Mouse (Mus musculus) heart, embryonic 13.5 days (tissue): Measurements from ENCODE around the gene Filip1l. TPM values are rescaled to one million over a fixed set of nuclear protein-coding genes. Genes with fewer than 3 reads are reported as not detected.

Experiments used
- ATAC-seq: fragments of 200-750 bp; cut with Nextera tagmentation; 2 replicates; pipeline ENCODE4 v1.8.0; 2017; ENCODE audit warnings: moderate TSS enrichment; ENCODE audit not compliant: insufficient number of reproducible peaks, low FRiP score, low TSS enrichment; ENCODE audit errors: extremely low read depth
- H3K27ac ChIP-seq: fragments of 300-500 bp; sonication (generic); replicated peaks from 2 replicates; pipeline ENCODE4 v1.5.1; 2015; ENCODE audit warnings: moderate library complexity, mild to moderate bottlenecking, inconsistent platforms
- H3K27me3 ChIP-seq: fragments of 300-500 bp; sonication (generic); replicated peaks from 2 replicates; pipeline ENCODE4 v1.6.1; 2015; ENCODE audit warnings: mild to moderate bottlenecking, inconsistent platforms
- H3K36me3 ChIP-seq: fragments of 300-500 bp; sonication (generic); 2 replicates; pipeline ENCODE4 v1.6.1; 2015; ENCODE audit warnings: mild to moderate bottlenecking, inconsistent platforms
- H3K4me1 ChIP-seq: fragments of 300-500 bp; sonication (generic); 2 replicates; pipeline ENCODE4 v1.6.1; 2015; ENCODE audit warnings: inconsistent platforms
- H3K4me2 ChIP-seq: fragments of 300-500 bp; sonication (generic); 2 replicates; pipeline ENCODE4 v1.6.1; 2015; ENCODE audit warnings: inconsistent platforms, mild to moderate bottlenecking, moderate library complexity
- H3K4me3 ChIP-seq: fragments of 300-500 bp; sonication (generic); 2 replicates; pipeline ENCODE4 v1.5.1; 2015; ENCODE audit warnings: moderate library complexity, mild to moderate bottlenecking, inconsistent platforms
- H3K9ac ChIP-seq: fragments of 300-500 bp; sonication (generic); 2 replicates; pipeline ENCODE4 v1.6.1; 2015; ENCODE audit warnings: inconsistent platforms, mild to moderate bottlenecking, moderate library complexity
- H3K9me3 ChIP-seq: fragments of 300-500 bp; sonication (generic); 2 replicates; pipeline ENCODE4 v1.6.1; 2016; ENCODE audit warnings: inconsistent platforms
- WGBS: fragments of 180-500 bp; shearing (Covaris S2); methylation state at CpG from one replicate; pipeline ENCODE4 v1.1.7; 2015; ENCODE audit warnings: mixed read lengths; 5-methylcytosine and 5-hydroxymethylcytosine counted together
- polyA plus RNA-seq: library from polyadenylated mRNA; unstranded; fragments of >200 nt; fragmentation: Nextera tagmentation; extraction: Ambion mirVana; gene quantifications from 2 replicates; pipeline ENCODE4 v1.2.1, GENCODE M21; 2015

Gene Filip1l
- polyA plus RNA-seq, 1 experiment from 2014 or later = 19.3 TPM

DNA sequence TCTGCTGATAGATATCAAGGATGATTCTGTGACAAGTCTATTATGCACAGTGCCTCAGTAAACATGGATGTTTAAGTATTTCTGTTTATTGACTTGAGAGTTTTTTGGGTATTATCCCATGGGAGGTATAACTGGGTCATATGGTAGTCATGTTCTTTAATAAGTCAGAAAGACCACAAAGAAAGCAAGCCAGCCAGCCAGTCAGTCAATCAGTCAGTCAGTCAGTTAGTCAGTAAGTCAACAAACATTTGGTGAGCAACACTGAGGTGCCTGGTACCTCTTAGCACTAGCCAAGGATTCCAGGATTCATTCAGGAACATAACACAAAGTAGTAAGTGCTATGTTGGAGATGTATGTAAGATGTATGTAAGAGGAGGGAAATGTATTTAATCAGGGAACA, 135.8 kb downstream of the Filip1l start:
- Histone ChIP-seq H3K27ac (no peak overlapping the region), H3K9ac (no peak overlapping the region), H3K4me3 (no peak overlapping the region), H3K36me3 (no peaks in the 10 kb centered on the region), H3K4me2 (no peak overlapping the region), H3K9me3 (no peaks in the 10 kb centered on the region), H3K4me1 (peaks cover 21% of the 10 kb centered on the region), H3K27me3 (no peaks in the 10 kb centered on the region)
- ATAC-seq = no peak

DNA sequence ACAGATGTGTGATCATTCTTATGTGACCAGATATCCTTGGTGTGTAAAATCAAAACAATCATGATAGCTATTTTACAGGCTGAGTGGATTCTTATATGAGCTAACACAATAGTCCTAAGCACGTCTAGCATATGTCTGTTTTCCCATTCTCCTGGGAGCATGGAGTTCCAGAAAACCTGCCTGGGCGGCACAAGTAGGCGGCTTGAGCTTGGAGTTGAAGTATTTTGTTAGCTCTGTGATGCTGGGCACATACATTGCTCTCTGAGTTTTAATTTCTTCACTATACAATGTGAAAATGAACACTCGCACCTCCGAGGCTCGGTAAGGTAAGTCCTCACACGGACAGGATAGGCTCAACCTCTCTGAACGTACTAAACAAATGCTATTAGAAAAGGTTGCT, 137.8 kb downstream of the Filip1l start:
- Histone ChIP-seq H3K4me2 (no peak overlapping the region), H3K36me3 (no peaks in the 10 kb centered on the region), H3K27ac (no peak overlapping the region), H3K27me3 (no peaks in the 10 kb centered on the region), H3K9ac (no peak overlapping the region), H3K4me3 (no peak overlapping the region), H3K9me3 (no peaks in the 10 kb centered on the region), H3K4me1 (peaks cover 18% of the 10 kb centered on the region)
- ATAC-seq = no peak
- WGBS = 94% methylated on average over 8 of the region's 8 CpGs

DNA sequence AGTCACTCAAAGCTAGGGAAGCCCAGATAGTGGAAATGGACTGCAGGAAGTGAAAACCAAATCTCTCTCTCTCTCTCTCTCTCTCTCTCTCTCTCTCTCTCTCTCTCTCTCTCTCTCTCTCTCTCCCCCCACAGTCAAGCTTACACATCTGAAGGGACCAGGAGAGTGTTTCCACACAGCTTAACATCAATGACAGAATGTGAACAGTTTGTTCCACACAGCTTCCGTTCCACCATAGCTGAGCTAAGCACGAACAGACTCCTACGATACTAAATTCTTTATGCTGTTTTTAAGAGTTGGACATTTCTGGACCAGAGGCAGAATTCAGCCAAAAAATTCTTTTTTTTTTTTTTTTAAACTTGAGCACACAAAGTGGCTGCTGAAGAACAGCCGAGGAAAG, 139.0 kb downstream of the Filip1l start:
- H3K27me3 ChIP-seq = no peaks in the 10 kb centered on the region
- no peak for ATAC-seq
- 86% methylated on average over 4 of the region's 4 CpGs for WGBS

DNA sequence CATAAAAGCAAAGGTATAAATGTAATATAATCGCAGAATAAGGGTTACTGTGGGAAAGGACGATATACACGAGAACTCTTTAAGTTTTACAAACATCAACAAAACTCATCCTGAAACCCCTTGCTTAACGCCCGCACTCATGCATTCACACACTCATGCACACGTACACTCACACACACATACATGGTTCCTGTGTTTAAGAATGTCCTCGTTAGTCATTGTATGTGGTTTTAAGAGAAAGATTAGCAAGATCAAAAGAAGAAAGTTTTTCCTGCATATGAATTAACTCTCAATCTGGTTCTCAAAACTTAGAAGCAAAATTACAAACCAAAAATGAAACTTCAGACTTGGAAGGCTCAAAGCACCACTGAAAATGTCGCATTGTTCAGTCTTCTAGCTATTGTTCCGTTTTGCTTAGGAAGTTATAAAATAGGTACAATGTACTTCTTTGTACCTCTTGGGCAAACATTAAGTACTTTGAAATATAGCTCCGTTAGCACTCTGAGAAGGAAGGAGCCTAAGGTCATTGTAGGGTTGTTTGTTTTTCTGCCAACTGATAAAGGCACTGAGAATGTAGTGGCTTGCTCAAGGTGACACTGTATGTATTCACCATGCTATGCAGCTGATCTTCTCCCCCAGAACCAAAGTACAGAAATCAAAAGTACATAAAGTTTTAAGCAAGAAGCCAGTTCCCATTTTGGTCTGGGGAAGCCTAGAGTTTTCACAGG, 142.7 kb downstream of the Filip1l start:
- no peak overlapping the region for H3K4me2 ChIP-seq
- peak overlapping the region; percentile 51 for H3K27ac ChIP-seq
- no peaks in the 10 kb centered on the region for H3K9me3 ChIP-seq
- H3K9ac ChIP-seq = no peak overlapping the region
- no peak for ATAC-seq
- WGBS = 73% methylated on average over 10 of the region's 10 CpGs
- H3K27me3 ChIP-seq = no peaks in the 10 kb centered on the region
- H3K4me3 ChIP-seq = no peak overlapping the region
- H3K4me1 ChIP-seq = peaks cover 30% of the 10 kb centered on the region
- H3K36me3 ChIP-seq = no peaks in the 10 kb centered on the region

More for the DNA sequence above, 139.0 kb downstream of the Filip1l start:
- H3K4me3 ChIP-seq = no peak overlapping the region
- H3K4me2 ChIP-seq = no peak overlapping the region
- no peaks in the 10 kb centered on the region for H3K36me3 ChIP-seq
- no peak overlapping the region for H3K27ac ChIP-seq
- H3K9me3 ChIP-seq = no peaks in the 10 kb centered on the region
- H3K9ac ChIP-seq = no peak overlapping the region
- peaks cover 29% of the 10 kb centered on the region for H3K4me1 ChIP-seq

DNA sequence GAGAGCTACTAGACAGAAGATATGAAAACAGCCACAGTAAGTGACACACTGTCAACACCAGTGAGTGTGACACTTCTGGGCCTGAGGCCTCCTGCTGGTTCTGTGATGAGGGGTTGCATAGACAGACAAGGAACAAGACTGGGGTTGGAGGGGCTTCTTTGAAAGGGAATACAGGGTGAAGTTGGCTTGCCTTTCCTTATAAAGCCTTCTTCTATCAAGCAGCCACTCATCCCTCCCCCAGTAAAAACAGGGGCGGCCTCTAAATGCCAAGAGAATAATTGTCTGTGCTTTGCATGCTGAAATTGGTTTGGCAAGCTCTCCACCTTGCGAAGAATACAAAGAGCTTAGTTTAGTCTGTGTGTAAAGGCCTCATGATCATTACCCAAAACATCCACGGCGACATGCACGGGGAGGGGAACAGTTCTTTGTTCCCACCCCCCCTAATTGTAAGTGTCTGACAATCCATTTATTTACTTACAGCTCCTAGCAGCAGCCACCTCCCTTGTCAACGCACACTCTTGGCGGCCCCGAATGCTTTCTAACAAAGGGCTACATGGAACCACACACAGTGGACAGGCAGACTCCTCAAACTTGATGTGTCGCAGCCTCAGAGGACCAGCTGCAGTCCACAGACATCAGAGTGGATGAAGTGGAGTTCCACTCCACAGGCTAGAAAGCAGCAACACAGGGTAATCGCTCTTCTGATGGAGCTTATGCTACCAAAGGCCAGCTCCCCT, 143.7 kb downstream of the Filip1l start:
- no peak overlapping the region for H3K4me2 ChIP-seq

DNA sequence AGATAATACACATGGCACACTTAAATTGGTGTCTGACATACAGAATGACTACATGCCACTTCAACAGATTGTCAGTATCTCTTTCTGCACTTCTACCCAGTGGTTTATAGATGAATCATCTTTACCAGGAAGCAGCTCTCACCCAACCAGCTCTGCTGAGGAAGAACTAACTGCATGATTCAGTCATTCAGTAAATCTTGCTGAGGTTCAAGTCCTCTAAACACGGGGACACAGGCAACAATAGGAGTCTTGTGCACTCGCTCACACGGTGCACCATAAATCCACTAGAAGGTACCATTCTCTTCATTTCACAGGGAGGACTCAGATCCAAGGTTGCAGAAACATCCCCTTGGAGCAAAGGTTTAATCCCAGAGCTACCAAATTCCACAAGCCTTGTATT, 148.0 kb downstream of the Filip1l start:
- Histone ChIP-seq H3K4me2 (no peak overlapping the region), H3K36me3 (no peaks in the 10 kb centered on the region), H3K4me3 (no peak overlapping the region), H3K9me3 (no peaks in the 10 kb centered on the region), H3K27me3 (no peaks in the 10 kb centered on the region), H3K9ac (no peak overlapping the region), H3K4me1 (peaks cover 36% of the 10 kb centered on the region), H3K27ac (no peak overlapping the region)
- ATAC-seq = no peak
- WGBS = 65% methylated on average over 3 of the region's 3 CpGs

More for the DNA sequence above, 143.7 kb downstream of the Filip1l start:
- H3K9ac ChIP-seq = no peak overlapping the region
- no peaks in the 10 kb centered on the region for H3K9me3 ChIP-seq
- H3K36me3 ChIP-seq = no peaks in the 10 kb centered on the region
- no peak for ATAC-seq
- H3K4me3 ChIP-seq = no peak overlapping the region
- H3K4me1 ChIP-seq = peaks cover 30% of the 10 kb centered on the region
- peak overlapping the region; percentile 51 for H3K27ac ChIP-seq
- WGBS = 54% methylated on average over 10 of the region's 10 CpGs
- no peaks in the 10 kb centered on the region for H3K27me3 ChIP-seq

DNA sequence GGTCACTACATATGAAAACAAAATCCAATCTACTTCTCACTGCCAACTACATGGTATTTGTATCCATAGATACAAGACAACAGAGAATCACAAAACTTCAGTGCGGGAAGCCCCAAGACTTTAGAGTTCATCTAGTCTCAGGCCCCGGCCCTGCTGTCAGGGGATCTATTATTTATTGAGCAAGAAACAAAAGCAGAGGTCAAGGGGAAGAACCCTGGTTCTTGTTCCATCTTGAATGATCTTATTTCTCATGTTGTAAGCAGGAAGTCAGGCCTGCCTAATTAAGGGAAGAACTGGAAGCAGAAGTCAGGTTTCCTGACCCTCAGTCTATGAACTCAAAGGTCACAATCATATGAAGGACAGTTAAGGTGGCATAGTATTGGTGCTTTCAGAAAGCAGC, 149.3 kb downstream of the Filip1l start:
- Histone ChIP-seq H3K9ac (no peak overlapping the region), H3K4me3 (no peak overlapping the region), H3K9me3 (no peaks in the 10 kb centered on the region), H3K36me3 (no peaks in the 10 kb centered on the region), H3K4me2 (no peak overlapping the region), H3K27me3 (no peaks in the 10 kb centered on the region), H3K27ac (0 out of 2 replicates have a peak overlapping the region, but pooled peaks have one; percentile 28), H3K4me1 (peaks cover 22% of the 10 kb centered on the region)
- ATAC-seq = no peak
- 70% methylated on average over 2 of the region's 2 CpGs for WGBS

DNA sequence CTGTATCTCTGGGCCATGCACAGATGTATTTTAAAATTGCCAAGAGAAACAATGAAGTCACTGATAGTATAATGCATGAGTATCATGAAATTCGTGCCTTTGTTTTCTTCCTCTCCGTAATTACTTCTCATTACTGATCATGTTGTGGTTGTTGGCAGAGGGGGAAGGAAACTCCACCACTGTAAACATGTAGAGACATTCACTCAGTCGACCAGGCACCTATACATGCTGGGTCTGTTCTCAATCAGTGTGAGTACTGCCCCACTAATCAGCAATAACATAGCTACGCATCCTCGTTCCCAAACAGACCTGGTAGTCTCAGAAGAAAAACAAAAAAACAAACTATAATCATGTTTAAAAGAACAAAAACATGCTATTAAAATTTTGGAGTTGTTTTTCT, 149.9 kb downstream of the Filip1l start:
- Histone ChIP-seq H3K27me3 (no peaks in the 10 kb centered on the region), H3K9me3 (no peaks in the 10 kb centered on the region), H3K36me3 (no peaks in the 10 kb centered on the region), H3K4me1 (peaks cover 21% of the 10 kb centered on the region), H3K4me3 (no peak overlapping the region), H3K4me2 (no peak overlapping the region), H3K27ac (no peak overlapping the region), H3K9ac (no peak overlapping the region)
- WGBS = 62% methylated on average over 5 of the region's 5 CpGs
- no peak for ATAC-seq

DNA sequence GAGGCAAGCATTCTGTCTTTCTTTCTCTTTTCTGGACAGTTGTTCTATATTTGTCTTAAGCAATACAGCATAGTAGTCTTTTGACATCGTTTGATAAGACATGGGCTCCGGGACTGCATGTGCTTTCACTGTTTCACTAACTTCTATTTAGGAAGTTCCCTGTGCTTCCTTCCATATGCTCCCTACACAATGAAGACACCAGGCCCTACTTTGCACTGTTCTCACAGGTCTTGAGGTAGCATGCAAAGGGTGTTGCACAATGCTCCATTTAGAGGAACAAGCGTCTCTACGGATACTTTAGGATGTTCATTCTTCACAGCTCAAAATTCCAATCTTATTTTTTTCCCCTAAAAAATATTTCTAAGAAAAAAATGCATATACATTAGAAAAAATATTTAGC, 151.8 kb downstream of the Filip1l start:
- H3K4me2 ChIP-seq = no peak overlapping the region
- H3K27ac ChIP-seq = no peak overlapping the region
- ATAC-seq = no peak
- H3K4me3 ChIP-seq = no peak overlapping the region
- H3K4me1 ChIP-seq = peaks cover 18% of the 10 kb centered on the region
- no peaks in the 10 kb centered on the region for H3K9me3 ChIP-seq
- no peaks in the 10 kb centered on the region for H3K36me3 ChIP-seq
- no peak overlapping the region for H3K9ac ChIP-seq
- no peaks in the 10 kb centered on the region for H3K27me3 ChIP-seq
- WGBS = 62% methylated on average over 4 of the region's 4 CpGs

DNA sequence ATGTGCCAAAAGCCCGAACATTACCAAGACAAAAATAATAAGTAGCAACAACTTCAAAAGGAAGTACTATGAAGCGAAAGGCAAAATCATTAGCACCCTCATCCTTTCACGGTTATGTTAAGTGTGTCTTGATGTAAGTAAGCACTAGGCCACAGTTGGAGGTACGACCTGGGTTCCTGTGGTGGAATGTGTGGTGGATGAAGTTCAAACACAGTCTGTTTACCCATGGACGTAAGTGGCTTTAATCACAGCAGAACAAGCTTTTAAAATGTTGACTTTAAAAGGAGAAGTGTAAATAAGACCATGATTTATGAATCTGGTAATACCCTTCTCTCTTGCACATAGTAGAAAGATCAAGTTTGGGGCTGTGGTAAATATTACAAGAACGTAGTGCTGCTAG, 153.2 kb downstream of the Filip1l start:
- no peak overlapping the region for H3K4me3 ChIP-seq
- H3K4me2 ChIP-seq = no peak overlapping the region
- H3K9ac ChIP-seq = no peak overlapping the region
- WGBS = 80% methylated on average over 6 of the region's 6 CpGs
- no peaks in the 10 kb centered on the region for H3K27me3 ChIP-seq
- H3K4me1 ChIP-seq = peaks cover 14% of the 10 kb centered on the region
- no peaks in the 10 kb centered on the region for H3K36me3 ChIP-seq
- no peak for ATAC-seq
- no peak overlapping the region for H3K27ac ChIP-seq
- H3K9me3 ChIP-seq = no peaks in the 10 kb centered on the region

DNA sequence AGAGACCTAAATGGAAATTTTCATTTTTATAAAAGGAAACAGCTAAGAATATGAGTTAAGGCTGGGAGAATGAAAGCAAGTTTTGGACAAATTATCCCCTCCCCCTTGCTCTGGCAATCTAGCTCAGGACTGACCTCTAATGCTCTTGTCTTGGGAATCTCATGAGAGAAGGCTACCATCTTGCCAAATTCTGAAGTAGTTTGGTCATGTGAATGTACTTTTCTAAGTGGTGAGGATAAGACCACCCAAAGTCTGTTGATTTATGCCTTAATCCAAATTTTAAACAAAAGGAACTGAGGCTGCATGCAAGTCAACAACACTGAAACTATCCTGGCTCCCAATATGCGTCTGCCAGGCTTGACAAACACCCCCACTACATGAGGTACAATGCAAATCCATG, 155.5 kb downstream of the Filip1l start:
- no peak overlapping the region for H3K9ac ChIP-seq
- H3K36me3 ChIP-seq = no peaks in the 10 kb centered on the region
- no peaks in the 10 kb centered on the region for H3K27me3 ChIP-seq
- ATAC-seq = no peak
- no peak overlapping the region for H3K27ac ChIP-seq
- H3K4me1 ChIP-seq = peaks cover 4% of the 10 kb centered on the region; the same call in 1 of the 2 replicates
- WGBS = 77% methylated on average over 1 of the region's 1 CpGs
- H3K4me3 ChIP-seq = no peak overlapping the region
- H3K9me3 ChIP-seq = no peaks in the 10 kb centered on the region
- no peak overlapping the region for H3K4me2 ChIP-seq

DNA sequence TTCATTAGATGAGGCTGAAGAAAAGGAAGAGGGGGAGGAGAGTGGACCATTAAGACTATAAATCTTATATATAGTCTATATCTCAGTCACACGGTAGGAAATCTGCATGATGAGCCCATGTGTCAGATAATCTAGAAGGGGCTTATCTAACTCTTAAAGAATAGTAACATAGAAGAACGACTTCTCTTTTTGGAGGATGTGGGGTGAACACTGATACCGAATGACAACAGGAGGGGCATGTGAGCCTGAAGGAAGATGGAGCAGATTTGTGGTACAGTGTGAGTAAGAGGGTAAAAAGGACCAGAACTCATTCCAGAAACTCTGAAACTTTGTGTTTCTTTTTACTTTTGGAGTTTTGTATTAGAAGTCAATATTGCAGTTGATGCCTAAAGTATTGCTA, 156.2 kb downstream of the Filip1l start:
- Histone ChIP-seq H3K4me3 (no peak overlapping the region), H3K4me2 (no peak overlapping the region), H3K27me3 (no peaks in the 10 kb centered on the region), H3K36me3 (no peaks in the 10 kb centered on the region), H3K9ac (no peak overlapping the region), H3K9me3 (no peaks in the 10 kb centered on the region), H3K4me1 (peaks cover 4% of the 10 kb centered on the region; the same call in 1 of the 2 replicates), H3K27ac (no peak overlapping the region)
- no peak for ATAC-seq
- 58% methylated on average over 3 of the region's 3 CpGs for WGBS
